ENCODE assay signal across 8 mouse cellular contexts in genomic region chr4:82513426-82513750, GRCm38 (mm10).
DNase-seq lines count a peak whose midpoint lies in the region; ATAC-seq lines count a peak whose summit lies in the region.

No protein-coding gene starts in this region.

- H3K27ac ChIP-seq in kidney, embryonic 14.5 days (ENCODE audit: low read depth, low read length) = no peak overlapping the region; the same call in 1 of the 2 replicates
- H3K27ac ChIP-seq in embryonic facial prominence, embryonic 10.5 days (replicated peaks) = peak overlapping the region; percentile 93
- H3K27ac ChIP-seq in hindbrain, embryonic 14.5 days = peak overlapping the region; percentile 54
- peak overlapping the region; percentile 87 for H3K27ac ChIP-seq in midbrain, embryonic 13.5 days

- peak overlapping the region; percentile 58; the same call in 1 of the 2 replicates for H3K9ac ChIP-seq in kidney, embryonic 14.5 days (ENCODE audit: low read depth, low read length)
- H3K9ac ChIP-seq in hindbrain, embryonic 14.5 days = peak overlapping the region; percentile 97
- H3K9ac ChIP-seq in midbrain, embryonic 13.5 days (replicated peaks) = peak overlapping the region; percentile 64

- H3K4me2 ChIP-seq in kidney, embryonic 14.5 days (replicated peaks; ENCODE audit: low read depth, low read length) = peak overlapping the region; percentile 73
- peak overlapping the region; percentile 82 for H3K4me2 ChIP-seq in hindbrain, embryonic 14.5 days (replicated peaks)
- peak overlapping the region; percentile 96 for H3K4me2 ChIP-seq in midbrain, embryonic 13.5 days (replicated peaks)

- no peaks in the 10 kb centered on the region for H3K9me3 ChIP-seq in kidney, embryonic 14.5 days (ENCODE audit: control insufficient read depth, low read length)
- H3K9me3 ChIP-seq in embryonic facial prominence, embryonic 10.5 days = no peaks in the 10 kb centered on the region
- H3K9me3 ChIP-seq in hindbrain, embryonic 14.5 days (ENCODE audit: control insufficient read depth, low read length) = no peaks in the 10 kb centered on the region
- no peaks in the 10 kb centered on the region for H3K9me3 ChIP-seq in midbrain, embryonic 13.5 days

- H3K4me1 ChIP-seq in kidney, embryonic 14.5 days (ENCODE audit: control insufficient read depth, insufficient read depth, low read length) = peaks cover 27% of the 10 kb centered on the region
- peaks cover 52% of the 10 kb centered on the region for H3K4me1 ChIP-seq in embryonic facial prominence, embryonic 10.5 days
- H3K4me1 ChIP-seq in hindbrain, embryonic 14.5 days (replicated peaks; ENCODE audit: control insufficient read depth, insufficient read depth, low read length) = peaks cover 26% of the 10 kb centered on the region; the same call in 1 of the 2 replicates
- peaks cover 37% of the 10 kb centered on the region for H3K4me1 ChIP-seq in midbrain, embryonic 13.5 days (replicated peaks)

- WGBS in kidney, embryonic 14.5 days = 1% methylated on average over 14 of the region's 14 CpGs
- 1% methylated on average over 14 of the region's 14 CpGs for WGBS in embryonic facial prominence, embryonic 10.5 days
- WGBS in hindbrain, embryonic 14.5 days = 1% methylated on average over 14 of the region's 14 CpGs
- WGBS in midbrain, embryonic 13.5 days = 1% methylated on average over 14 of the region's 14 CpGs

- no peaks in the 10 kb centered on the region for H3K36me3 ChIP-seq in kidney, embryonic 14.5 days (ENCODE audit: control insufficient read depth, insufficient read depth, low read length)
- H3K36me3 ChIP-seq in embryonic facial prominence, embryonic 10.5 days (replicated peaks) = no peaks in the 10 kb centered on the region
- H3K36me3 ChIP-seq in hindbrain, embryonic 14.5 days (replicated peaks; ENCODE audit: control insufficient read depth, insufficient read depth) = no peaks in the 10 kb centered on the region
- H3K36me3 ChIP-seq in midbrain, embryonic 13.5 days = no peaks in the 10 kb centered on the region

- no peak for DNase-seq in kidney, adult 8-10 months
- DNase-seq in embryonic facial prominence, embryonic 10.5 days (ENCODE audit: low spot score) = no peak
- no peak for DNase-seq in hindbrain, embryonic 14.5 days (ENCODE audit: low spot score)
- DNase-seq in frontal cortex, adult 2 months (ENCODE audit: extremely low spot score in 1 of 2, low spot score in 1 of 2) = no peak
- no peak for DNase-seq in gastrocnemius, adult 18-20 months (ENCODE audit: low spot score)

- ATAC-seq in kidney, embryonic 14.5 days (ENCODE audit: low FRiP score, low TSS enrichment) = no peak
- ATAC-seq in hindbrain, embryonic 14.5 days (ENCODE audit: low FRiP score) = no peak
- ATAC-seq in midbrain, embryonic 13.5 days = no peak
- no peak for ATAC-seq in CD4-positive, CD25-positive, alpha-beta regulatory T cell, adult 4 months

- peak overlapping the region; percentile 44 for H3K4me3 ChIP-seq in kidney, embryonic 14.5 days (ENCODE audit: low read length)
- H3K4me3 ChIP-seq in embryonic facial prominence, embryonic 10.5 days = peak overlapping the region; percentile 63
- peak overlapping the region; percentile 71 for H3K4me3 ChIP-seq in hindbrain, embryonic 14.5 days (replicated peaks; ENCODE audit: low read length)
- peak overlapping the region; percentile 51 for H3K4me3 ChIP-seq in midbrain, embryonic 13.5 days (replicated peaks)

- H3K27me3 ChIP-seq in kidney, embryonic 14.5 days (ENCODE audit: control insufficient read depth, insufficient read depth, low read length) = no peaks in the 10 kb centered on the region
- H3K27me3 ChIP-seq in embryonic facial prominence, embryonic 10.5 days (replicated peaks; ENCODE audit: low read depth, poor library complexity, severe bottlenecking) = no peaks in the 10 kb centered on the region
- no peaks in the 10 kb centered on the region for H3K27me3 ChIP-seq in hindbrain, embryonic 14.5 days (ENCODE audit: control insufficient read depth, insufficient read depth, low read length)
- H3K27me3 ChIP-seq in midbrain, embryonic 13.5 days = peaks cover 2% of the 10 kb centered on the region; the same call in 1 of the 2 replicates
